In genomic region chr7:19069500-19069899, GRCm38 (mm10) we compare ENCODE assay signal across 12 mouse cellular contexts. TPM values are rescaled to one million over a fixed set of nuclear protein-coding genes. Genes with fewer than 3 reads are reported as not detected.
DNase-seq lines count a peak whose midpoint lies in the region; ATAC-seq and TF ChIP-seq lines count a peak whose summit lies in the region.
"Had no signal": no experiment of that assay in that cellular context is flagged by ENCODE, and none has a peak within 500 bp of the region (broad histone marks: within the 10 kb centered on the region; RNA-seq: fewer than 3 reads in every experiment).

No protein-coding gene starts in this region.

- H3K27me3 ChIP-seq in liver, embryonic 12.5 days (replicated peaks), result peaks cover 73% of the 10 kb centered on the region
- H3K27me3 ChIP-seq in liver, postnatal 0 days (ENCODE audit: insufficient read depth, low read length), result peaks cover 53% of the 10 kb centered on the region
- peaks cover 37% of the 10 kb centered on the region for H3K27me3 ChIP-seq in hindbrain, embryonic 10.5 days (ENCODE audit: insufficient read depth, poor library complexity, severe bottlenecking)
- peaks cover 13% of the 10 kb centered on the region for H3K27me3 ChIP-seq in forebrain, embryonic 14.5 days (replicated peaks; ENCODE audit: control insufficient read depth, insufficient read depth, low read length)

- no peaks in the 10 kb centered on the region for H3K36me3 ChIP-seq in liver, embryonic 12.5 days
- H3K36me3 ChIP-seq in liver, postnatal 0 days (replicated peaks; ENCODE audit: insufficient read depth, low read length), result no peaks in the 10 kb centered on the region
- no peaks in the 10 kb centered on the region for H3K36me3 ChIP-seq in hindbrain, embryonic 10.5 days
- H3K36me3 ChIP-seq in forebrain, embryonic 14.5 days (ENCODE audit: control insufficient read depth, insufficient read depth, low read length), result no peaks in the 10 kb centered on the region
- H3K36me3 ChIP-seq: limb, embryonic 15.5 days had no signal

- H3K4me1 ChIP-seq in liver, embryonic 12.5 days, result peaks cover 9% of the 10 kb centered on the region
- H3K4me1 ChIP-seq in liver, postnatal 0 days (ENCODE audit: insufficient read depth), result no peaks in the 10 kb centered on the region
- no peaks in the 10 kb centered on the region for H3K4me1 ChIP-seq in hindbrain, embryonic 10.5 days (replicated peaks)
- H3K4me1 ChIP-seq in forebrain, embryonic 14.5 days (ENCODE audit: control insufficient read depth, insufficient read depth, low read length), result no peaks in the 10 kb centered on the region

- H3K27ac ChIP-seq in liver, embryonic 12.5 days, result no peak overlapping the region
- H3K27ac ChIP-seq in liver, postnatal 0 days (ENCODE audit: low read depth), result no peak overlapping the region
- H3K27ac ChIP-seq in hindbrain, embryonic 10.5 days, result no peak overlapping the region
- H3K27ac ChIP-seq in forebrain, embryonic 14.5 days (ENCODE audit: low read depth, low read length), result no peak overlapping the region
- H3K27ac ChIP-seq: limb, embryonic 15.5 days had no signal

- TF ChIP-seq EP300 in liver, postnatal 0 days (IDR thresholded peaks at IDR 0.05; ENCODE audit: low read depth), result no peak

- no peak for ATAC-seq in liver, embryonic 12.5 days
- no peak for ATAC-seq in liver, postnatal 0 days
- ATAC-seq in forebrain, embryonic 14.5 days, result no peak

- no peak overlapping the region for H3K4me3 ChIP-seq in liver, embryonic 12.5 days
- no peak overlapping the region for H3K4me3 ChIP-seq in liver, postnatal 0 days (ENCODE audit: low read depth, low read length)
- no peak overlapping the region for H3K4me3 ChIP-seq in hindbrain, embryonic 10.5 days
- no peak overlapping the region for H3K4me3 ChIP-seq in forebrain, embryonic 14.5 days (ENCODE audit: low read depth, low read length)
- H3K4me3 ChIP-seq: limb, embryonic 15.5 days; myocyte had no signal

- no peaks in the 10 kb centered on the region for H3K9me3 ChIP-seq in liver, embryonic 12.5 days (replicated peaks)
- H3K9me3 ChIP-seq in liver, postnatal 0 days (ENCODE audit: low read length), result no peaks in the 10 kb centered on the region
- peaks cover 11% of the 10 kb centered on the region; the same call in 1 of the 2 replicates for H3K9me3 ChIP-seq in hindbrain, embryonic 10.5 days
- no peaks in the 10 kb centered on the region for H3K9me3 ChIP-seq in forebrain, embryonic 14.5 days (replicated peaks; ENCODE audit: control insufficient read depth, low read length)
- H3K9me3 ChIP-seq: limb, embryonic 15.5 days had no signal

- H3K9ac ChIP-seq in liver, embryonic 12.5 days, result no peak overlapping the region
- no peak overlapping the region for H3K9ac ChIP-seq in liver, postnatal 0 days (replicated peaks)
- H3K9ac ChIP-seq in forebrain, embryonic 14.5 days (ENCODE audit: low read length), result no peak overlapping the region
- H3K9ac ChIP-seq: limb, embryonic 15.5 days had no signal

- no peak overlapping the region for H3K4me2 ChIP-seq in liver, embryonic 12.5 days
- H3K4me2 ChIP-seq in liver, postnatal 0 days (ENCODE audit: low read depth, low read length), result no peak overlapping the region
- no peak overlapping the region for H3K4me2 ChIP-seq in forebrain, embryonic 14.5 days (ENCODE audit: low read length)
- H3K4me2 ChIP-seq: limb, embryonic 15.5 days had no signal

- TF ChIP-seq CTCF in liver, postnatal 0 days (IDR thresholded peaks at IDR 0.05; ENCODE audit: low read depth), result peak; percentile 74

- peak; percentile 32 to 60 for DNase-seq in adrenal gland, adult (ENCODE audit: inconsistent age in 2 of 2, low spot score in 1 of 2)
- DNase-seq in adrenal gland, postnatal 10 days, result no peak
- peak; percentile 53 for DNase-seq in liver
- DNase-seq in NIH3T3 (ENCODE audit: low read depth), result peak; percentile 64
- peak; percentile 58 for DNase-seq in liver, postnatal 0 days
- DNase-seq in hindbrain, embryonic 10.5 days (ENCODE audit: low spot score), result no peak
- DNase-seq in forebrain, embryonic 14.5 days (ENCODE audit: low spot score), result no peak
- DNase-seq: right cerebral cortex, postnatal 4 days had no signal

- WGBS in liver, embryonic 12.5 days (ENCODE audit: insufficient replicate concordance), result 34% methylated on average over 3 of the region's 3 CpGs
- WGBS in liver, postnatal 0 days (ENCODE audit: insufficient replicate concordance), result 46% methylated on average over 3 of the region's 3 CpGs
- 50% methylated on average over 3 of the region's 3 CpGs for WGBS in hindbrain, embryonic 10.5 days
- 50% methylated on average over 3 of the region's 3 CpGs for WGBS in forebrain, embryonic 14.5 days

RNA-seq across cellular contexts. Expression of gene Dmwd, which starts 6.5 kb away (rescaled TPM):
- 10 to 100 TPM; 43.5 to 48.4 TPM for total RNA-seq in adrenal gland, postnatal 10 days (2021)
- 7.4 and 7.9 TPM in 2 replicates for polyA plus RNA-seq in liver, embryonic 12.5 days (2016; fragmentation: Nextera tagmentation; extraction: Ambion mirVana)
- polyA plus RNA-seq in liver, postnatal 0 days (2015; fragmentation: Nextera tagmentation; extraction: Ambion mirVana), result 3.2 and 4.6 TPM in 2 replicates
- 16.6 and 20.7 TPM in 2 replicates for polyA plus RNA-seq in hindbrain, embryonic 10.5 days (2016; fragmentation: Nextera tagmentation; extraction: Ambion mirVana)
- polyA plus RNA-seq in forebrain, embryonic 14.5 days (2014; fragmentation: Nextera tagmentation; extraction: Ambion mirVana), result 28.0 and 29.1 TPM in 2 replicates

RNA-seq across cellular contexts. Expression of gene Dmpk, which starts 14.1 kb away (rescaled TPM):
- total RNA-seq in adrenal gland, postnatal 10 days (2021), result 10 to 100 TPM; 51.8 to 93.9 TPM
- 8.5 and 9.8 TPM in 2 replicates for polyA plus RNA-seq in liver, embryonic 12.5 days (2016; fragmentation: Nextera tagmentation; extraction: Ambion mirVana)
- polyA plus RNA-seq in liver, postnatal 0 days (2015; fragmentation: Nextera tagmentation; extraction: Ambion mirVana), result 14.2 and 17.6 TPM in 2 replicates
- 9.9 and 10.2 TPM in 2 replicates for polyA plus RNA-seq in hindbrain, embryonic 10.5 days (2016; fragmentation: Nextera tagmentation; extraction: Ambion mirVana)
- polyA plus RNA-seq in forebrain, embryonic 14.5 days (2014; fragmentation: Nextera tagmentation; extraction: Ambion mirVana), result 4.4 and 7.8 TPM in 2 replicates

RNA-seq across cellular contexts. Expression of gene Rsph6a, which starts 15.0 kb away (rescaled TPM):
- total RNA-seq in adrenal gland, postnatal 10 days (2021), result not detected
- polyA plus RNA-seq in liver, embryonic 12.5 days (2016; fragmentation: Nextera tagmentation; extraction: Ambion mirVana), result not detected in 2 replicates
- not detected in 2 replicates for polyA plus RNA-seq in liver, postnatal 0 days (2015; fragmentation: Nextera tagmentation; extraction: Ambion mirVana)
- polyA plus RNA-seq in hindbrain, embryonic 10.5 days (2016; fragmentation: Nextera tagmentation; extraction: Ambion mirVana), result not detected in 2 replicates
- polyA plus RNA-seq in forebrain, embryonic 14.5 days (2014; fragmentation: Nextera tagmentation; extraction: Ambion mirVana), result not detected in 2 replicates
- polyA plus RNA-seq: heart, embryonic 16.5 days; limb, embryonic 15.5 days had no signal

RNA-seq across cellular contexts. Expression of gene Six5, which starts 24.9 kb away (rescaled TPM):
- 10 to 100 TPM; 12.3 to 17.3 TPM for total RNA-seq in adrenal gland, postnatal 10 days (2021)
- polyA plus RNA-seq in liver, embryonic 12.5 days (2016; fragmentation: Nextera tagmentation; extraction: Ambion mirVana), result 1.8 TPM in 2 replicates
- 0.78 and 0.82 TPM in 2 replicates for polyA plus RNA-seq in liver, postnatal 0 days (2015; fragmentation: Nextera tagmentation; extraction: Ambion mirVana)
- 7.4 and 8.4 TPM in 2 replicates for polyA plus RNA-seq in hindbrain, embryonic 10.5 days (2016; fragmentation: Nextera tagmentation; extraction: Ambion mirVana)
- 2.4 and 3.5 TPM in 2 replicates for polyA plus RNA-seq in forebrain, embryonic 14.5 days (2014; fragmentation: Nextera tagmentation; extraction: Ambion mirVana)

RNA-seq across cellular contexts. Expression of gene Sympk, which starts 45.3 kb away (rescaled TPM):
- 10 to 100 TPM; 78.0 to 89.0 TPM for total RNA-seq in adrenal gland, postnatal 10 days (2021)
- 30.3 and 33.3 TPM in 2 replicates for polyA plus RNA-seq in liver, embryonic 12.5 days (2016; fragmentation: Nextera tagmentation; extraction: Ambion mirVana)
- 6.9 and 7.1 TPM in 2 replicates for polyA plus RNA-seq in liver, postnatal 0 days (2015; fragmentation: Nextera tagmentation; extraction: Ambion mirVana)
- polyA plus RNA-seq in hindbrain, embryonic 10.5 days (2016; fragmentation: Nextera tagmentation; extraction: Ambion mirVana), result 45.9 and 57.2 TPM in 2 replicates
- polyA plus RNA-seq in forebrain, embryonic 14.5 days (2014; fragmentation: Nextera tagmentation; extraction: Ambion mirVana), result 19.1 and 22.7 TPM in 2 replicates

Comparison
In these comparisons a context has a peak if more than half of its experiments do, and no peak if none do; other contexts are left out.
1. DNase-seq: peak in adrenal gland, adult (2 of 2), liver (single experiment), NIH3T3 (single experiment) and liver, postnatal 0 days (single experiment); none in adrenal gland, postnatal 10 days (single experiment), hindbrain, embryonic 10.5 days (single experiment) and forebrain, embryonic 14.5 days (single experiment).